10 mouse cellular contexts compared by ENCODE assay signal in genomic region chr10:27063671-27064070, GRCm38 (mm10).
DNase-seq lines count a peak whose midpoint lies in the region; ATAC-seq lines count a peak whose summit lies in the region.
"Had no signal": no experiment of that assay in that cellular context is flagged by ENCODE, and none has a peak within 500 bp of the region (broad histone marks: within the 10 kb centered on the region; RNA-seq: fewer than 3 reads in every experiment).

No protein-coding gene starts in this region.

- no peaks in the 10 kb centered on the region for H3K4me1 ChIP-seq in neural tube, embryonic 14.5 days (ENCODE audit: control insufficient read depth, insufficient read depth, low read length)
- no peaks in the 10 kb centered on the region for H3K4me1 ChIP-seq in neural tube, embryonic 15.5 days

- H3K9ac ChIP-seq in neural tube, embryonic 14.5 days (replicated peaks; ENCODE audit: low read depth, low read length), result no peak overlapping the region
- no peak overlapping the region for H3K9ac ChIP-seq in neural tube, embryonic 15.5 days (replicated peaks)

- H3K4me2 ChIP-seq in neural tube, embryonic 14.5 days (ENCODE audit: low read depth, low read length), result no peak overlapping the region
- no peak overlapping the region for H3K4me2 ChIP-seq in neural tube, embryonic 15.5 days

- no peaks in the 10 kb centered on the region for H3K27me3 ChIP-seq in neural tube, embryonic 14.5 days (ENCODE audit: control insufficient read depth, insufficient read depth, low read length)
- no peaks in the 10 kb centered on the region for H3K27me3 ChIP-seq in neural tube, embryonic 15.5 days (replicated peaks)

- ATAC-seq in neural tube, embryonic 14.5 days (ENCODE audit: low read depth), result peak; percentile 61; the same call in 1 of the 2 replicates
- no peak for ATAC-seq in neural tube, embryonic 15.5 days (ENCODE audit: low FRiP score)
- no peak for ATAC-seq in megakaryocyte, adult 5-6 weeks (ENCODE audit: poor library complexity, severe bottlenecking)

- 66% methylated on average over 4 of the region's 4 CpGs for WGBS in neural tube, embryonic 14.5 days
- WGBS in neural tube, embryonic 15.5 days, result 58% methylated on average over 4 of the region's 4 CpGs

- no peak overlapping the region for H3K27ac ChIP-seq in neural tube, embryonic 14.5 days (ENCODE audit: low read depth, low read length)
- H3K27ac ChIP-seq in neural tube, embryonic 15.5 days (replicated peaks), result no peak overlapping the region

- peak; percentile 41 to 50 for DNase-seq in gastrocnemius, adult 8-10 months (ENCODE audit: low spot score in 2 of 2)
- DNase-seq in kidney, adult 8-10 months, result peak; percentile 1 to 8
- DNase-seq in testis, postnatal 14 days (ENCODE audit: low spot score), result peak; percentile 24
- no peak for DNase-seq in layer of hippocampus, postnatal 36 days
- no peak for DNase-seq in retina, postnatal 1 day
- DNase-seq: cerebellum, postnatal 14 days; spleen, adult 18-20 months had no signal

- H3K36me3 ChIP-seq in neural tube, embryonic 14.5 days (ENCODE audit: control insufficient read depth, insufficient read depth, low read length), result no peaks in the 10 kb centered on the region
- H3K36me3 ChIP-seq in neural tube, embryonic 15.5 days, result no peaks in the 10 kb centered on the region

- H3K9me3 ChIP-seq in neural tube, embryonic 14.5 days (ENCODE audit: control insufficient read depth, low read length), result no peaks in the 10 kb centered on the region
- H3K9me3 ChIP-seq in neural tube, embryonic 15.5 days (replicated peaks), result no peaks in the 10 kb centered on the region

- no peak overlapping the region for H3K4me3 ChIP-seq in neural tube, embryonic 14.5 days (ENCODE audit: low read depth, low read length)
- H3K4me3 ChIP-seq in neural tube, embryonic 15.5 days (replicated peaks), result no peak overlapping the region

Comparison
In these comparisons a context has a peak if more than half of its experiments do, and no peak if none do; other contexts are left out.
1. DNase-seq: peak in gastrocnemius, adult 8-10 months (2 of 2), kidney, adult 8-10 months (2 of 2) and testis, postnatal 14 days (single experiment); none in layer of hippocampus, postnatal 36 days (0 of 2) and retina, postnatal 1 day (single experiment).